Mouse (Mus musculus) liver, embryonic 14.5 days (tissue): ENCODE measurements around the gene Neurod1. TPM values are rescaled to one million over a fixed set of nuclear protein-coding genes. Genes with fewer than 3 reads are reported as not detected.

Experiments
- ATAC-seq: fragments of 200-750 bp; cut with Nextera tagmentation; 2 replicates; pipeline ENCODE4 v1.8.0; 2017; ENCODE audit warnings: moderate number of reproducible peaks, mild to moderate bottlenecking, moderate library complexity; ENCODE audit not compliant: insufficient read depth
- DNase-seq, 3 experiments: peaks; one replicate each; pipeline ENCODE4 v3.0.0-alpha.2; 2012 to 2013; ENCODE audit warnings: low read depth in 3 of 3, low spot score in 3 of 3
- H3K27ac ChIP-seq: fragments of 300-500 bp; sonication (generic); 2 replicates; pipeline ENCODE4 v1.5.1; 2014; ENCODE audit warnings: moderate library complexity, mild to moderate bottlenecking, control low read depth, inconsistent platforms
- H3K27me3 ChIP-seq: fragments of 300-500 bp; sonication (generic); 2 replicates; pipeline ENCODE4 v1.6.1; 2014; ENCODE audit warnings: mild to moderate bottlenecking, low read length, moderate library complexity; ENCODE audit not compliant: control insufficient read depth, insufficient read depth
- H3K36me3 ChIP-seq: fragments of 300-500 bp; sonication (generic); replicated peaks from 2 replicates; pipeline ENCODE4 v1.6.1; 2014; ENCODE audit warnings: low read depth; ENCODE audit not compliant: control insufficient read depth, insufficient read depth
- H3K4me1 ChIP-seq, 2 experiments: fragments of 200-500 bp in 1 of 2; fragments of 300-500 bp in 1 of 2; sonication (generic) in 1 of 2; replicated peaks; 2 replicates each; pipeline ENCODE4 v1.6.1; 2012 to 2014; ENCODE audit warnings: antibody characterized with exemption in 1 of 2, inconsistent platforms in 1 of 2, low read length in 1 of 2; ENCODE audit not compliant: control insufficient read depth in 2 of 2, insufficient read depth in 2 of 2
- H3K4me2 ChIP-seq: fragments of 300-500 bp; sonication (generic); 2 replicates; pipeline ENCODE4 v1.6.1; 2014; ENCODE audit warnings: low read depth, mild to moderate bottlenecking, control low read depth, moderate library complexity
- H3K4me3 ChIP-seq, 2 experiments: fragments of 200-500 bp in 1 of 2; fragments of 300-500 bp in 1 of 2; sonication (generic) in 1 of 2; 2 replicates each; pipeline ENCODE4 v1.5.1; 2012 to 2014; ENCODE audit warnings: low read depth in 2 of 2, low read length in 2 of 2, mild to moderate bottlenecking in 2 of 2, control low read depth in 1 of 2, inconsistent platforms in 1 of 2, moderate library complexity in 1 of 2; ENCODE audit not compliant: insufficient read depth in 1 of 2
- H3K9ac ChIP-seq: fragments of 300-500 bp; sonication (generic); replicated peaks from 2 replicates; pipeline ENCODE4 v1.6.1; 2014; ENCODE audit warnings: mild to moderate bottlenecking, control low read depth, moderate library complexity
- H3K9me3 ChIP-seq: fragments of 300-500 bp; sonication (generic); 2 replicates; pipeline ENCODE4 v1.6.1; 2016; ENCODE audit warnings: low read length, mixed read lengths; ENCODE audit not compliant: control insufficient read depth
- CTCF ChIP-seq: IDR thresholded peaks from 2 replicates; pipeline ENCODE4 v1.5.1; 2016; ENCODE audit warnings: antibody characterized with exemption, low read depth, control low read depth
- EP300 ChIP-seq: IDR thresholded peaks from 2 replicates; pipeline ENCODE4 v1.6.1; 2016; ENCODE audit warnings: antibody characterized with exemption, low read depth
- WGBS: fragments of 180-500 bp; shearing (Covaris S2); extraction: QIAGEN DNeasy Blood & Tissue Kit; methylation state at CpG from one replicate; pipeline ENCODE4 v1.1.7; 2014; ENCODE audit not compliant: insufficient replicate concordance; 5-methylcytosine and 5-hydroxymethylcytosine counted together
- polyA plus RNA-seq, 2 experiments: library from polyadenylated mRNA; depleted of rRNA in 1 of 2; stranded (reverse) in 1 of 2; unstranded in 1 of 2; fragments of >200 nt; fragmentation: Nextera tagmentation in 1 of 2; extraction: Ambion mirVana in 1 of 2; gene quantifications; 2 replicates each; pipeline versions ENCODE4 v1.2.1 to v1.2.3; 2012 to 2014

Neurod1 gene
- polyA plus RNA-seq, 2 experiments = 0.01 TPM; not detected in 1

GRCm38 (mm10) chr2:79410247-79410902 is 46.2 kb downstream of the Neurod1 start:
- H3K27ac ChIP-seq = no peak overlapping the region
- H3K27me3 ChIP-seq = no peaks in the 10 kb centered on the region
- no peak for TF ChIP-seq CTCF
- no peak for TF ChIP-seq EP300
- no peak overlapping the region for H3K4me3 ChIP-seq
- no peaks in the 10 kb centered on the region for H3K4me1 ChIP-seq
- no peak overlapping the region for H3K4me2 ChIP-seq
- H3K9ac ChIP-seq = no peak overlapping the region
- no peaks in the 10 kb centered on the region for H3K36me3 ChIP-seq
- WGBS = 52% methylated on average over 15 of the region's 15 CpGs
- DNase-seq (no peak), ATAC-seq (no peak)
- H3K9me3 ChIP-seq = no peaks in the 10 kb centered on the region

GRCm38 (mm10) chr2:79405661-79406405 is 50.7 kb downstream of the Neurod1 start:
- H3K27ac ChIP-seq = no peak overlapping the region
- ATAC-seq (no peak), DNase-seq (no peak)
- H3K9me3 ChIP-seq = no peaks in the 10 kb centered on the region
- no peak overlapping the region for H3K9ac ChIP-seq
- H3K4me2 ChIP-seq = no peak overlapping the region
- no peaks in the 10 kb centered on the region for H3K36me3 ChIP-seq
- H3K4me3 ChIP-seq = no peak overlapping the region
- no peaks in the 10 kb centered on the region for H3K27me3 ChIP-seq
- TF ChIP-seq EP300 (no peak), CTCF (no peak)
- H3K4me1 ChIP-seq = no peaks in the 10 kb centered on the region
- WGBS = 62% methylated on average over 5 of the region's 5 CpGs

Other genes with a start within 250 kb of the Neurod1 start
- gene Itga4, start 201.3 kb downstream of the Neurod1 start, polyA plus RNA-seq (2012; rRNA removed) = 18.2 and 18.6 TPM in 2 replicates
- gene Itga4, start 201.3 kb downstream of the Neurod1 start, polyA plus RNA-seq (2014; fragmentation: Nextera tagmentation; extraction: Ambion mirVana) = 27.0 and 27.6 TPM in 2 replicates
- 0.75 and 1.2 TPM in 2 replicates for gene Cerkl, start within 50 bp of the Neurod1 start, polyA plus RNA-seq (2012; rRNA removed)
- 1.5 and 5.0 TPM in 2 replicates for gene Cerkl, start within 50 bp of the Neurod1 start, polyA plus RNA-seq (2014; fragmentation: Nextera tagmentation; extraction: Ambion mirVana)
- 1.2 and 1.7 TPM in 2 replicates for gene Itprid2, start 178.6 kb upstream of the Neurod1 start, polyA plus RNA-seq (2012; rRNA removed)
- gene Itprid2, start 178.6 kb upstream of the Neurod1 start, polyA plus RNA-seq (2014; fragmentation: Nextera tagmentation; extraction: Ambion mirVana) = 3.6 TPM in 2 replicates